Mouse (Mus musculus) embryonic fibroblast, embryonic 13.5 days (primary cell): ENCODE measurements around the gene Arhgap42. TPM values are rescaled to one million over a fixed set of nuclear protein-coding genes. Genes with fewer than 3 reads are reported as not detected.
A peak's percentile ranks its signal among the peaks of the same experiment; 100 is the strongest.

Experiments used
- H3K27ac ChIP-seq: 2 replicates; pipeline ENCODE4 v1.5.1; 2012; ENCODE audit warnings: low read length, control low read depth, inconsistent platforms; ENCODE audit not compliant: insufficient read depth
- H3K4me1 ChIP-seq: 2 replicates; pipeline ENCODE4 v1.6.1; 2011; ENCODE audit warnings: low read length; ENCODE audit not compliant: control insufficient read depth, insufficient read depth
- H3K4me3 ChIP-seq: 2 replicates; pipeline ENCODE4 v1.5.1; 2011; ENCODE audit warnings: mild to moderate bottlenecking, control low read depth, low read length; ENCODE audit not compliant: insufficient read depth
- CTCF ChIP-seq: IDR thresholded peaks from 2 replicates; pipeline ENCODE4 v1.5.1; 2011; ENCODE audit warnings: mild to moderate bottlenecking, control low read depth, low read length, moderate library complexity, borderline replicate concordance; ENCODE audit not compliant: insufficient read depth
- POLR2A ChIP-seq: IDR thresholded peaks from 2 replicates; pipeline ENCODE4 v1.6.1; 2011; ENCODE audit warnings: low read depth, mild to moderate bottlenecking, control low read depth, low read length, moderate library complexity
- polyA plus RNA-seq: library from polyadenylated mRNA; stranded (reverse); fragments of >200 nt; gene quantifications from 2 replicates; pipeline ENCODE4 v1.2.4, GENCODE M21; 2011; ENCODE audit warnings: low read depth; ENCODE audit not compliant: missing spikeins, insufficient read length

Arhgap42 gene
- 41.2 and 44.8 TPM in 2 replicates for polyA plus RNA-seq

GRCm38 (mm10) chr9:9238438-9239391, at the start of gene Arhgap42:
Gene Arhgap42, minus strand, starts transcription at chr9:9239101.
- Histone ChIP-seq H3K4me1 (peaks cover 10% of the 10 kb centered on the region), H3K27ac (peak within 1 kb of the TSS; percentile 59), H3K4me3 (peak within 1 kb of the TSS; percentile 63)
- TF ChIP-seq POLR2A (peak; percentile 80), CTCF (no peak)

- no peak overlapping the region for H3K4me3 ChIP-seq
- no peaks in the 10 kb centered on the region; the same call in 1 of the 2 replicates for H3K4me1 ChIP-seq
- TF ChIP-seq POLR2A (no peak), CTCF (no peak)
- H3K27ac ChIP-seq, result no peak overlapping the region
Measured at GRCm38 (mm10) chr9:9288140-9288539, 49.2 kb upstream of the Arhgap42 start.

- no peak overlapping the region for H3K27ac ChIP-seq
- H3K4me3 ChIP-seq, result no peak overlapping the region
- peaks cover 2% of the 10 kb centered on the region; the same call in 1 of the 2 replicates for H3K4me1 ChIP-seq
- no peak for TF ChIP-seq POLR2A
- no peak for TF ChIP-seq CTCF
Measured at GRCm38 (mm10) chr9:9269305-9269704, 30.4 kb upstream of the Arhgap42 start.

- TF ChIP-seq POLR2A (no peak), CTCF (no peak)
- no peak overlapping the region for H3K4me3 ChIP-seq
- H3K4me1 ChIP-seq, result peaks cover 5% of the 10 kb centered on the region
- no peak overlapping the region for H3K27ac ChIP-seq
Measured at GRCm38 (mm10) chr9:9267606-9268601, 29.0 kb upstream of the Arhgap42 start.

GRCm38 (mm10) chr9:9263543-9263942, 24.6 kb upstream of the Arhgap42 start:
- no peak for TF ChIP-seq POLR2A
- TF ChIP-seq CTCF, result no peak
- H3K4me3 ChIP-seq, result no peak overlapping the region
- H3K4me1 ChIP-seq, result peaks cover 5% of the 10 kb centered on the region
- no peak overlapping the region for H3K27ac ChIP-seq

- peaks cover 5% of the 10 kb centered on the region for H3K4me1 ChIP-seq
- no peak overlapping the region for H3K27ac ChIP-seq
- no peak overlapping the region for H3K4me3 ChIP-seq
- no peak for TF ChIP-seq POLR2A
Measured at GRCm38 (mm10) chr9:9262479-9262878, 23.6 kb upstream of the Arhgap42 start.

- TF ChIP-seq CTCF (no peak), POLR2A (no peak)
- Histone ChIP-seq H3K4me3 (no peak overlapping the region), H3K27ac (no peak overlapping the region), H3K4me1 (no peaks in the 10 kb centered on the region; the same call in 1 of the 2 replicates)
Measured at GRCm38 (mm10) chr9:9254764-9255163, 15.9 kb upstream of the Arhgap42 start.

- TF ChIP-seq POLR2A (no peak), CTCF (no peak)
- Histone ChIP-seq H3K4me1 (no peaks in the 10 kb centered on the region), H3K27ac (no peak overlapping the region), H3K4me3 (no peak overlapping the region)
Measured at GRCm38 (mm10) chr9:9248529-9248928, 9.6 kb upstream of the Arhgap42 start.

- TF ChIP-seq POLR2A (no peak), CTCF (no peak)
- Histone ChIP-seq H3K27ac (no peak overlapping the region), H3K4me3 (no peak overlapping the region), H3K4me1 (peaks cover 7% of the 10 kb centered on the region; the same call in 1 of the 2 replicates)
Measured at GRCm38 (mm10) chr9:9245994-9246393, 7.1 kb upstream of the Arhgap42 start.

- H3K4me1 ChIP-seq, result peaks cover 8% of the 10 kb centered on the region; the same call in 1 of the 2 replicates
- no peak overlapping the region for H3K4me3 ChIP-seq
- TF ChIP-seq POLR2A, result no peak
- no peak for TF ChIP-seq CTCF
Measured at GRCm38 (mm10) chr9:9243834-9244233, 4.9 kb upstream of the Arhgap42 start.

More at GRCm38 (mm10) chr9:9243834-9244233, 4.9 kb upstream of the Arhgap42 start:
- no peak overlapping the region for H3K27ac ChIP-seq
